Mouse (Mus musculus) kidney, adult 8-10 months (tissue): ENCODE results near the gene Galnt6.
A peak's percentile ranks its signal among the peaks of the same experiment; 100 is the strongest.

Source experiments
- DNase-seq, 2 experiments: peaks; one replicate each; pipeline ENCODE4 v3.0.0; 2022

Galnt6 gene

GRCm38 (mm10) chr15:100719217-100719616, 10.0 kb downstream of the Galnt6 start:
- no peak for DNase-seq

- DNase-seq, result peak in 1 of 2 experiments; percentile 26
Measured at GRCm38 (mm10) chr15:100718572-100718971, 10.6 kb downstream of the Galnt6 start.

DNA sequence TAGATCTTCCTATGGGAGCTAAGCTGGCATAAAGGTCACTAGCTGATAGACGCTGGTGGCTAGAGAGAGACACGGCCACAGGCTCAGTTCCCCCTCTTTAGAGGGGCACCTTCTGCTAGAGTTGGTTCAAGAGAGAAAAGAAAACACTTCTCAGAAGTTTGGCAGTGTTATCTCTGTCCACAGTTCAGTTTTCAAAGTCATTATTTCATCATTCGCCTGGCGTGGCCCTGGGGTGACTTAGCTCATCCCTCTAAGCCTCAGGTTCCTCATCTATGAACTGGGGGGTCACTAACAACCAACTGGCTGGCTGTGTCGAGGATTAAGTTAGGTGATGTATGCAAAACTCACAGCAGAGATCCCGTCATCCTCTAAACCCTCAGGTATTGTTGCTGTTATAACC, 11.2 kb downstream of the Galnt6 start:
- no peak for DNase-seq

- peak in 1 of 2 experiments; percentile 22 for DNase-seq
Measured at GRCm38 (mm10) chr15:100715399-100715993, 13.7 kb downstream of the Galnt6 start.

- peak in 1 of 2 experiments; percentile 35 for DNase-seq
Measured at GRCm38 (mm10) chr15:100714470-100714869, 14.7 kb downstream of the Galnt6 start.

- DNase-seq, result peak; percentile 59 to 78
Measured at GRCm38 (mm10) chr15:100710838-100711237, 18.3 kb downstream of the Galnt6 start.

DNA sequence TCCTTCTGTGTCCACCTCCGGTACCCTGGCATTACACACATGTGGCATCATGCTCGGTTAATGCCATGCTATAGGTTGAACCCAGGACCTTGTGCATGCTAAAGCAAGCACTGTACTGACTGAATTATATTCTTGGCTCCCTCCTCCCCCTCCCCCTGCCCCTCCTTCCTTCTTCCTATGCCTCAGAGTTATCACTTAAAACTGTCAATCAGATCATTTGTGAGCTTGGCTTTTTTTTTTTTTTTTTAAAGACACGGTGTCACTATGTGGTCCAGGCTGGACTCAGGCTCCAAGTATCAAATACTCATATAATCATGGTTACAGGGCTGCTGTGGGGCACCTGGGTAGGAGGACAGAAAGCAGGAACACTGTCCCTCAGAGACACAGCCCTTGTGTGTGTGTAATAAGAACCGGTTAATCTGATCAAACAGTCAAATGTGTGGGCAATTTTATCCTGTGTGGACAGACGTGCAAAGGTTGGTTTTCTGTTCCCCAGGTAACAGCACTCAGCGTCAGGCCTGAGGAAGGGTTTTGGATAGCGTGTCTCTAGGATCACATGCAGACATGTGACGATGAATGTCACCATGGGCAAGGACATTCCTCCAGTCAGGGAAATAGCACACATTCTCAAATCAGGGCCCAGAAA, 20.6 kb downstream of the Galnt6 start:
- no peak for DNase-seq

DNA sequence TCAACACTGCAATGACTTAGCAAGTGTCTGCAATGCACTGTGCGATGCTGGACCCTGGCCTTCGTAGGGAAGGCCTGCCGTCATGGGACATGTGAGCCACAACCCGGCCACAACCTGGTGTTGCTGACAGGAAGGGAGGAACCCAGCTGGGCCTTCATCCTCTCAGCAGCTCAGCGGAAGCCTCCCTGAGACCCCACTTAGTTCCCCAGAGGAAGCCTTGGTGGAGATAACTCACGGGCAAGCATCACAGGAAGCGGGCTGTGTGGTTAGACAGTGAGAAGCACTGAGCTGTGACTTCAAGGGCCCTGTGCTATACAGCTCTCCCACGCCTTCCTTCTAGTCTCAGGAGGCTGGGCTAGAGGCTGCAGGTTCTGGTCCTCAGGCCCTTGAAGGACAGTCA, 22.9 kb downstream of the Galnt6 start:
- no peak for DNase-seq

DNA sequence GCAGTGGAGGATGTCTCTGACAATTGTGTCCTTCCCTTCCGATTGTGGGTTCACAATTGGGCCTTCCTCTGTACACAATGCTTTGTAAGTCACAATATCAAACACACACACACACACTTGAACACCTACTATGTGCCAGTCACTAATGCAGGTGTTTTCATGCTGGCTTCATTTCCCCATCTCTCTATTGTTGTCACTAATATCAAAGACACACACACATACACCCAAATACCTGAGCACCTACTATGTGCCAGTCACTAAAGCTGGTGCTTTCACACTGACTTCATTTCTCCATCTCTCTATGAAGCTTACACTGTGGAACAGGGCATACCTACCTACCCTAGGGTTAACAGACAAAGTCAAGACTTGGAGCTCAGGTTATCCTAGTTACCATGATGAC, 23.8 kb downstream of the Galnt6 start:
- no peak for DNase-seq

DNA sequence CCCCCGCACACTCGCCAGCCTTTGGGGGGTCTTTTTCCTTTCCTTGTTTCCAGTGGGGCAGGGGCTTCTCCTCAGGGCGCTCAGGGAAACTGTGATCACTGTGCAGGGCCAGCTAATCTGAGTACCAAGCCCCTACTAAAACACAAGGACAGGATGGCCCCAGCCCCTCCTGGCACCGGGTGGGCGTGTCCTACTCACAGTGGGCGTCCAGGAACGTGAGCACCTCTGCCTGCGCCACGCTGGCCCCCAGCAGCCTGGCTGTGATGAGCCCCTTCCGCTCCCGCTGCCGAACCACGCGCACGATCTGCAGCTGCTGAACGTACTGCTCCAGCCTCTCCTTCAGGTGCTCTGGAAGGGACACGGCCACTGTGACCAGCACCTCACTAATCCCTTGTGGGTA, 25.3 kb downstream of the Galnt6 start:
- no peak for DNase-seq

- no peak for DNase-seq
Measured at GRCm38 (mm10) chr15:100701856-100702255, 27.3 kb downstream of the Galnt6 start.

- no peak for DNase-seq
Measured at GRCm38 (mm10) chr15:100701108-100701507, 28.1 kb downstream of the Galnt6 start.

DNA sequence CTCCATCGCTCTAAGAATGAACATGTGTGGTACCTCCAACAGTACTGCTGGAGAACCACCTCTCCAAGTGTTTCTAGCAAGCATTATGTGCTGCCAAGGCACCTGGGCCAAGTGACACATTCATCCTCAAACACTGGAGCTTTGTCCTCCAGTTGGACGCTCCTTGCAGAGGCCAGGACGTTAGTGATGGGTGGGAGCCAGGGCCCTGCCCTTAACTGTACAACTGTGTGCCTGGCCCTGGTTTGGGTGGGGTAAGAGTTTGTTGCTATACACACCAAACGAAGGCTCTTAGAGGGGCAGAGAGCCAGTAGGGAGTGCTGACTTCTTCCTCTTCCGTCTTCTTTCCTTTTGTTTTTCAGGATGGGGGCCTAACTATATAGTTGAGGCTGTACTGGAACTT, 28.8 kb downstream of the Galnt6 start:
- DNase-seq, result no peak

- no peak for DNase-seq
Measured at GRCm38 (mm10) chr15:100699386-100699785, 29.8 kb downstream of the Galnt6 start.

DNA sequence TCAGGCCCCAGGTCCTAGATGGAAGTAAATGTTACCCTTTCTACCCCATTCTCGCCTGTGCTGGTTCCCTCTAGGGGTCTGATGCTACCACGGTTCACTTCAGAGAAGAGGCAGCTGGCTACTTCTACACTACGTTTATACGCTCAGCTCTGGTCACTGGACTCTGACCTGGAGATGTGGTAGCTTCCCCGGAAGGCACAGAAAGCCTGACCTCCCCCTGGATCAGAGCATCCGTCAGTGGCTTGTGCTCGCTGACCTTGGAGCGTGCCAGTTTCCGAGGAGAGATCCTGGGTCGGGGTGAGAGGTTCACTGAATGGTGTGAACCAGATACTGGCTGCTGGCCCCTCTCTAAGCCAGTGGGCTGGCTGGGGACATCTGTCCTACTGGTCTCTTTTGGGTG, 31.1 kb downstream of the Galnt6 start:
- DNase-seq, result peak in 1 of 2 experiments; percentile 43

DNA sequence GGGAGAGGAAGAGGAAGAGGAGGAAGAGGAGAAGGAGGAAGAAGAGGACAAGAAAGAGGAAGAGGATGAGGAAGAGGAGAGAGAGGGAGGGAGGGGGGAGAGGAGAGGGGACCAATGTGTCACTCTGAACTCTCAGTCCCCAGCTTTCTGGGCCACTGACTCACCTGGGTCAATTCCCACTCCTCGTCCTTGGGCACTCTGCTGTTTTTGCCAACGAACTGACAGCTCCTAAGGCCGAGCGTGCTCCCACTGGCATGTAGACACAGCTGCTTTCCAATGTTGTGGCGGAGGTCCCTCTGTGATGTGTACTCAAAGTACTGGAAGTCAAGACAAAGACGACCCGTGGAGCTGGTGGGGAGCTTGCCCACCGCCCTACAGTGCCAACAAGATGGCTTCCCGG, 34.8 kb downstream of the Galnt6 start:
- DNase-seq, result no peak

GRCm38 (mm10) chr15:100691990-100692389, 37.2 kb downstream of the Galnt6 start:
- DNase-seq, result no peak

GRCm38 (mm10) chr15:100687430-100687971, 41.7 kb downstream of the Galnt6 start, which contains the start of gene Cela1:
Gene Cela1, minus strand, starts transcription at chr15:100687921.
- no peak for DNase-seq

DNA sequence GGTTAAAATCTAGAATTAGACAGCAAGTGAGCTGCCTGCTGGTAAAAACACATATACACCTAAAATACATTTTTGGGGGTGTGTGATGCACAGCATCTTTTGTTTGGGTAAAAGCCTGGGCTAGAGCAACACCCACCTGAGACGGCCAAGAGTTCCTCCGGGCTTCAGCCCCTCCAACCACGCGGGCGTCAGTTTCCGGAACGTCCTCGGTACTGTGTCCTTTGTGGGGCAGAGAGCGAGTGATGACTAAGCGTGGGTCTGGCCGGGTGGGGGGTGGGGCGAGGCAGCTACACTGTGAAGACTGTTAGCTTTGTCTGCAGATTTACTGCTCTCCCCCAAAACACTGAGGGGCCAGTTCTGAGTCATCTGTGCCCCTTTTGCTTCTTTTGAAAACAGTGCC, 42.2 kb downstream of the Galnt6 start:
- no peak for DNase-seq

- DNase-seq, result no peak
Measured at GRCm38 (mm10) chr15:100686434-100686833, 42.7 kb downstream of the Galnt6 start.

DNA sequence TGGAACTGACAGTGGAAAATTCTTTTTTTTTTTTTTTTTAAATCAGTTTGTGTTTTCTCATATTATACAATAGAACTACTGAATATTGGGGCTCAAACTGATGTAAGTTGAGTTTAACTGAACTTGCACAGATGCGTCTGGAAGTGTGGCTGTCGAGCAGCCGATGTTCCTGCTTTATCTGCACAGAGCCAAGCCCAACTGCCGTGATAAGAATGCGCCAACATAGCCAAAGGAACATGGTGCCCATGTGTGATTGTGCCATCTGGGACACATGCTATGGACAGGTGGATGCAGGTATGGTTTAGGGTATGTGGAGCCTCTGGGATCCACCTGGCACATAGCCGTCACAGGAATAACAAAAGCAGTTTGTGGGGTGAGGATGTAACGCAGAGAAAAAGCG, 43.3 kb downstream of the Galnt6 start:
- DNase-seq, result no peak

DNA sequence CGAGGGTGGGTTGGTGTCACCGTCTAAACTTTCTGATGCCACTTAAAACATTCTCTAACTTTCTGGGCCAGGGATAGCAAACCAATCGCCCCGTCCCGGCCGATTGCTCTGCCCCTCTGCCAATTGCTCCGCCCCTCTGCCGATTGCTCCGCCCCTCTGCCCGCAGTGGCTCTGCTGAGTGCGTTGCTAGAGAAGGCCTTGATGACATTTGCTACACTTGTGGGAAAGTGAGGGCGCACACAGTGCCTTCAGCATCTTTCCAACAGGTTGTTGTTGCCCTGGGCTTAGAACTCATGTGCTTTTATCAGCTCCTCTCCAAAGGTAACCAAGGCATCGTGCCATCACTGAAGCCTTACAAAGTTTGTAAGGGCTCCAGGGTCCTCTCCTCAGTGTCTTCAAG, 43.9 kb downstream of the Galnt6 start:
- no peak for DNase-seq

DNA sequence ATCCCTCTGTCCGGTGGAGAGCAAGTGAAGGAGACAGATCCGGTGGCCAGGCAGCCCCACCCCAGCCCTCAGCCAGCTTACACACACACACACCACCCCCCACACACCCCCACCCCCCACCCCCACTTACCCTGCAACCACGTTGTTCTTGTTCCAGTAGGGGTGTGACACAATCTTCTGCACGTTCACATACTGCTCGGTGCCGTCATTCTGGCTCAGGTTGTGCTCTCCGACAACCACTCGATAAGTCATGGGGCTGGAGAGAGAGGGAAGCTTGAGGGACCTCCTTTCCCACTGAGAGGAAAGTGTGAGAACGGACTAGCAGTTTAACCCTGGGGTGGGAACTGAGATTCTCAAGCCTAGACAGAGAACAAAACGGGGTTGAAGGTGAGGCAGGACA, 44.7 kb downstream of the Galnt6 start:
- no peak for DNase-seq

GRCm38 (mm10) chr15:100683041-100683440, 46.1 kb downstream of the Galnt6 start:
- DNase-seq, result peak; percentile 66 to 91

DNA sequence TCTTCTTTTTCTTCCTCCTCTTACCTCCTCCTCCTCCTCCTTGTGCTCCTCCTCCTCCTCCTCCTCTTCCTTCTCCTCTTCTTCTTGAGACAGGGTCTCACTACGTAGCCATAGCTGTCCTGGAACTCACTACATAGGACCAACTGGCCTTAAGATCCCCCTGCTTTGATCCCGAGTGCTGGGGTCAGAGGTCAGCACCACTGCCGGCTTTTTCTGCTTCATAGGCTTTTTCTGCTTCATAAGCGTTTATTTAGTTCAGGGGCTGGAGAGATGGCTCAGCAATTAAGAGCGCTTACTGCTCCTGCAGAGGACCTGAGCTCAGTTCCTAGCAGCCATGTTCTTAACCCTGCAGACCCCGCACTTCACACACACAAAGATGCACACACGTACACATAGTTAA, 47.4 kb downstream of the Galnt6 start:
- DNase-seq, result peak; percentile 64 to 65
